Mouse (Mus musculus): ENCODE data around the gene Hjurp.

DNA sequence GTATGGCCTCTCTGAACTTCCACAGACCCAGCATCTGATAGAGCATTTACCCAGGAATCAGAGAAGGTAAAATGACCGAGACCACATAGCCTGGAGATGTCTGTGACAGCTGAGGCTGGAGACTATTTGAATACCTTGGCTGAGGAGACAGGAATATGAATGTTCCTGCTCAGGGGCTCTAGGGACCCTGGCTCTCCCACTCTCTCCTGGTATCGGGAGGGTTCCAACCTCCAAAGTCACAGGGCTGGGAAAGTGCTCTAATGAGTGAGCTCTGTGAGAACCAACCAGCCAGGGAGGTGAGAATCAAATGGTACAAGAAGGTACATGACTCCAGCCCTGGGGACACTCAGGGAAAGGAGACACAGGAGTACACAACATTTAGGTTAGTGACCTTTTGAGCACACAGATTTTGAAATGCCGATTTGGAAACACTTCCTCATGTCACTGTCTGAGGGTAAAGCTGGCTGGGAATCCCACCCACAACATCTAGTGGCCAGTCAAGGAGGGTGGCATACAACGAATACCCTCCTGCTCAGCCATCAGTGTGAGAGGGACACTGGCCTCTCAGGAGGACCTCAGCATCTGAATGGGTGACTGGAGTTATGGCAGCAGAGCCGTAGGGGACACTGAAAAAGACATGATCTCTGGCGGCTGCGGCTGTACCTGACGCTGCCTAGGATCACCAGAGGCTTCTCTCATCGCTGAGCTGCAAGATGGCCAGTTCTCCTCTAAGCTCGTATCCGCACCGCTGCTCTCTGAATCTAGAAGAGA, 7.7 kb downstream of the Hjurp start:
- TF ChIP-seq CTCF (IDR thresholded peaks at IDR 0.05) (no peak), EP300 (IDR thresholded peaks at IDR 0.05) (no peak)
